Mouse (Mus musculus) C2C12 (cell line): Measurements from ENCODE around the gene Scube2.

ENCODE experiments used
- CEBPB ChIP-seq: IDR thresholded peaks from one replicate; pipeline ENCODE4 v1.6.1; 2011; ENCODE audit warnings: low read depth, mild to moderate bottlenecking, control low read depth, moderate library complexity
- CTCF ChIP-seq: IDR thresholded peaks from one replicate; pipeline ENCODE4 v1.5.1; 2011; ENCODE audit not compliant: control insufficient read depth, insufficient read depth, insufficient read length
- MAX ChIP-seq: IDR thresholded peaks from one replicate; pipeline ENCODE4 v1.6.1; 2011; ENCODE audit warnings: mild to moderate bottlenecking, control low read depth
- MYOD1 ChIP-seq: IDR thresholded peaks from one replicate; pipeline ENCODE4 v1.6.1; 2011; ENCODE audit warnings: low read depth; ENCODE audit not compliant: control insufficient read depth, insufficient read length
- MYOG ChIP-seq: IDR thresholded peaks from one replicate; pipeline ENCODE4 v1.6.1; 2011; ENCODE audit not compliant: control insufficient read depth, insufficient read length; ENCODE audit errors: extremely low read depth
- USF1 ChIP-seq: IDR thresholded peaks from one replicate; pipeline ENCODE4 v1.6.1; 2011; ENCODE audit warnings: low read depth, mild to moderate bottlenecking, control low read depth, moderate library complexity

GRCm38 (mm10) chr7:109906165-109906564, 40.7 kb upstream of the Scube2 start:
- no peak for TF ChIP-seq CTCF
- no peak for TF ChIP-seq MYOG
- no peak for TF ChIP-seq CEBPB
- TF ChIP-seq USF1: no peak
- TF ChIP-seq MYOD1: no peak
- no peak for TF ChIP-seq MAX
